Mouse (Mus musculus) CD4-positive, CD25-positive, alpha-beta regulatory T cell, adult 2 months (primary cell): ENCODE measurements at regions not wholly inside any gene's neighbourhood (a gene's known extent, or its start where the extent isn't known, plus 50 kb on each side); places are given as distances from the start of the nearest gene placed in this dataset.

Experiments
- DNase-seq: peaks from one replicate; pipeline ENCODE4 v3.0.0-alpha.2; 2012; ENCODE audit warnings: low read depth, low spot score

DNA sequence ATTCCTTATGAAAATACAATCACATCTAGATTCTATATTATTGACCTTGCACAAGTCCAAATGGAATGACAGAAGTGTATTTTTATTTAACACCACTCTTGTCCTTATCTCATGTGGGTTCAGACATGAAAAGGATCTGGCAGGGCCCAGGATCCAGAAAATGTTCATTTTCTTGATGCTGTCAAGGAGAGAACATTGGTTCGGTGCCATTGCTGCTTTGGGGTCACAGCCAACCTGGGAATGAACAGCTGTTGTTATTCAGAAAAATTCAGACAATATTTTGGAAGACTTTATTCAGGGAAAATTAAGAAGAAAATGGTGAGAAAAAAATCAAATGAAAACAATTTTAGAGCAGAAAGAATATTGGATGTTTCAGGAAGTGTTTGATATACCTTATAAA is 590.0 kb downstream of the Iqcm start:
- DNase-seq = no peak

- DNase-seq = no peak
Observed at GRCm38 (mm10) chr8:76052003-76052402, 603.5 kb downstream of the Iqcm start.

- DNase-seq = peak; percentile 17
Observed at GRCm38 (mm10) chr8:76067721-76068120, 619.2 kb downstream of the Iqcm start.

- DNase-seq = no peak
Observed at GRCm38 (mm10) chr8:76072671-76073351, 624.3 kb downstream of the Iqcm start.

DNA sequence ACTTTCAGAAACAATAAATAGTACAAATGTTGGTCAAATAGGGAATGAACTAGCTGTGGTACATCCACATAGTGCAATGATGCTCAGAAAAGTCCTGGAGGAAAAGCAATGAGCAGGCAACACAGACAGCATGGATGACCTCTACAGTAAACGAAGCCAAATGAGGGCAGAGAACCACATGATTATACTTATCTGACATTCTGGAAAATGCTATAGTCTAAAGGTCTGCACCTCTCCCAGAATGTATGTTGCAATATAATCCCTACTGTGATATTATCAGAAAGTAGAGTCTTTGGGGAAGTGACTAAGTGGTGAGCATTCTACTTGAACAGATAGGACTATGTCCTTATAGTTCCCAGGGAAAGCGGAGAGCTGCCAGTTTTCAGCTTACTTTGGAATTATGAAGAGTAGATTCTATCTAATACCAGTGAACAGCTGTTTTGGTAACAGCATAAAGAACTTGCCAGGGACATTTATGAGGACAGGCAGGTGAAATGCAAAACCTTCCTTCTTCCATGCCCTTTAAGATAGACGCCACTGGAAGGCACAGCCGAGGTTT is 672.2 kb downstream of the Iqcm start:
- no peak for DNase-seq

GRCm38 (mm10) chr8:76127486-76127885 is 679.0 kb downstream of the Iqcm start:
- no peak for DNase-seq

DNA sequence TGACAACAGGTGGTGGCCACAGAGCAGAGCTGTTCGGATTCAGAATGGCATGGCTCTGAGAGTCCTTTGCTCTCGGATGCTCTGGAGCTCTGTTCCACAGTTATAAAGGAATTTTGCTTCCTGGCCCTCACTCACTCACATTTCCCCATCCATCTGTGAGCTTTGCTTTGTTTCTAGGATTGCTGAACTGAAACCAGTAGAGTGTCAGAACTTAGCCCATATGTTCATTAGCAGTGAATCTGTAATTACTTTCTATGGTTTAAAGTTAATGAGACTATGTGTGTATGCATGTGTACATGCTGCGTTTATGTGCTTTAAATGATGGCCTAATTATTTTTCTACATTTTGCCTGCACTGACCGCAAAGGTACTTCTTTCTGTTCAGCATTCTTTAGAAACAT is 688.7 kb downstream of the Iqcm start:
- no peak for DNase-seq

DNA sequence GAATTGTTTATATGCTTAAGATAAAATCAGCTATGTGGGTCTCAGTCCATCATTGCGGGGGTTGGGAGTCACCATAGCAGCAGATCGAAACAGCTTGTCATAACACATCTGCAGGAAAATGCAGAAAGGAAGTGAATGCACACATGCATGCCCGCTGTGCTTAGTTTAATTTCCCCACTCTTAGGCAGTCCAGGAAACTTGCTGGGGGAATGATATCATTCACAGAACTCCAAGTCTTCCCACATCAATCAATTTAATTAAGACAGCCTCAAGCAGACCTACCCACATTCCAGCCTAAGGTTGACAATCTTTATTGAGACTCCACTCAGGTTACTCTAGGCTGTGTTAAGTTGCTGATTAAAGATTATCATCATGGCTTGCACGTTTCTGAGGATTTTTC is 700.2 kb downstream of the Iqcm start:
- no peak for DNase-seq

GRCm38 (mm10) chr8:76182520-76182919 is 716.7 kb upstream of the Nr3c2 start:
- DNase-seq = no peak

GRCm38 (mm10) chr8:76183836-76184235 is 715.4 kb upstream of the Nr3c2 start:
- no peak for DNase-seq

- no peak for DNase-seq
Observed at GRCm38 (mm10) chr8:76187293-76187692, 711.9 kb upstream of the Nr3c2 start.

- DNase-seq = no peak
Observed at GRCm38 (mm10) chr8:76211891-76212290, 687.4 kb upstream of the Nr3c2 start.

GRCm38 (mm10) chr8:76217819-76218580 is 681.2 kb upstream of the Nr3c2 start:
- DNase-seq = no peak

GRCm38 (mm10) chr8:76230847-76231246 is 668.4 kb upstream of the Nr3c2 start:
- DNase-seq = no peak

DNA sequence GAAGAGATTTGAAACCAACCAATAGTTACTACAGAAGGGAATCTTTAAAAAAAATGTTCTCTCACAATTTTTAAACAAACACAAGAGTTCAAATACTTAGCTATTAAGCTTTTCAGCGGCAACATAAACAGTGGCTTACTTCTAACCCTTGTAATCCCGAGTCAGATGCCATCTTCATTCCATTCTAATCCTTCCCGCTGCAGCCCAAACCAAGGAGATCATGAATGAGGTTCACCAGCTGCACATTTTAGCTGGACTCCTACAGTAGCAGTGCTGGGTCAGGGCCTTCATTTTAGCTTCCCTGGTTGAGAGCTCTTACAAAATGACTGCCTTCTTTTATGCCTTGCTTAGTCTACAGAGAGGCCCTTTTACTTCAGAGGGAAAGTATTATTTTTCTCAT is 650.0 kb upstream of the Nr3c2 start:
- DNase-seq = no peak

DNA sequence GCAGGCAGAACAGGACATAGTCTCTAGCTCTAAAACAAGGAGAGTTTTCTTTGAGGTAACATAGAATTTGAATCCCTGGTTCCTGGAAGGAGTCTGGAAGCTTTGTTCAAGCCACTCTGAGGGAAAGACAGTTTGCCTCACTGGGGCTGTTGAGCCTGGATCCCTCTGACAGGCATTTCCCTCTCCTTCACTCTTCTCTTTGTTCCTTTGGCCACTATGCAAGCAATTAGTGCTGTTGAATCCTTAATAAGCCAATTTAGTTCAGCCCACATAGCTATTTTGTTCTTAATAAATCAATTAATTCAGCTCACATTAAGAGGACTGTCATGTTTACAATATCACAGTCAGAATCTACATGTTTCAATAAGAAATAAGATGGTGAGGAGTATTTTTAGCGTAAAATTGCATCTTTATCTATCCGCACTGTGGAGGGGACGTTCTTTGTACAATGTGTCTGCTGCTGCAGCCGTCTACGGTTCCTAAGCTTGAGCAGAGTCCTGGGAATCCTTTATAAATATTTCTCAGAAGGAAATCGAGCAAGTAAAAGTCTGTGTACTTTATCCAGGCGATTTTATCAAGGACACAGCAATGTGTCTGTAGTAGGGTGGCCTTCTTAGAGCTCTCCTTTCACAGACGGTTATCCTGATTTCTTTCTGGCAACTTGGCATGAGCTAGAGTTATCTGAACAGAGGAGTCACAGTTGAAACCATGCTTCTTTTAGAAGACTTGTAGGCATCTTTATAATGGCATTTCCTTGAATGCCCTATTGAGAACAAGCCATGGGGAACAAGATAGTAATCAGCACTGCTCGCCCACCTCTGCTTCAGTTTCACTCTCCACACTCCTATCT is 646.9 kb upstream of the Nr3c2 start:
- DNase-seq = no peak
